14 mouse cellular contexts compared by ENCODE assay signal in the genomic region with DNA sequence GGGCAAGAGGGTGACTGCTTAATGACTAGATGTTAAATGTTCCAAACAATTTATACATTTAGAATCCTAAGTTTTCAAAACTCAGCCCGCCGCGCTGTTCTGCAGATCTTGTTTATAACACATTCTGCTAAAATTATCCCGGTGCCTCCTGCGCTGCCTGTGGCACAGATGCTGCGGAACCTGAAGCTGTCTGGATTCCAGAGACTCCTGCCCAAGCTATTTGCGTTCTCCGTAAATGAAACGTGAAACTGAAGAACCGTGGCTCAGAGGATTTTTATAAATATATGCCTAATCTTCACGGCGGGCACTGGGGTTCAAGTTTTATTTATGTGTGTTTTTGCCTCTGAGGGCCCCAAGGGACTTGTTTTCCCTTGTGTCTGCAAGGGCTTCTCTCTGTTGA.
DNase-seq lines count a peak whose midpoint lies in the region; ATAC-seq and TF ChIP-seq lines count a peak whose summit lies in the region.
"Had no signal": no experiment of that assay in that cellular context is flagged by ENCODE, and none has a peak within 500 bp of the region (broad histone marks: within the 10 kb centered on the region; RNA-seq: fewer than 3 reads in every experiment).

No protein-coding gene starts in this region.

- 49% methylated on average over 12 of the region's 12 CpGs for WGBS in lung, postnatal 0 days
- WGBS in intestine, postnatal 0 days: 43% methylated on average over 12 of the region's 12 CpGs

- H3K4me1 ChIP-seq in lung, postnatal 0 days (ENCODE audit: insufficient read depth, low read depth, low read length): no peaks in the 10 kb centered on the region
- H3K4me1 ChIP-seq in intestine, postnatal 0 days (replicated peaks; ENCODE audit: control insufficient read depth, insufficient read depth, low read length): no peaks in the 10 kb centered on the region
- H3K4me1 ChIP-seq: heart, embryonic 15.5 days; intestine, embryonic 15.5 days had no signal

- H3K4me3 ChIP-seq in gastrocnemius, adult 2 months: peak overlapping the region; percentile 40
- H3K4me3 ChIP-seq in left cerebral cortex, adult 2 months: no peak overlapping the region
- no peak overlapping the region for H3K4me3 ChIP-seq in lung, postnatal 0 days (ENCODE audit: low read depth, low read length)
- no peak overlapping the region for H3K4me3 ChIP-seq in intestine, postnatal 0 days (ENCODE audit: low read depth, low read length)
- H3K4me3 ChIP-seq: erythroblast, embryonic 14.5 days; heart, embryonic 15.5 days; intestine, embryonic 15.5 days had no signal

- no peak overlapping the region for H3K4me2 ChIP-seq in lung, postnatal 0 days (replicated peaks; ENCODE audit: low read depth, low read length)
- H3K4me2 ChIP-seq in intestine, postnatal 0 days (replicated peaks; ENCODE audit: low read depth): no peak overlapping the region
- H3K4me2 ChIP-seq: heart, embryonic 15.5 days; intestine, embryonic 15.5 days; lung, embryonic 14.5 days had no signal

- intact Hi-C loops in gastrocnemius, adult 2 months (cut with DNase I): no loop called here
- intact Hi-C loops in gastrocnemius, postnatal 36 days (cut with DNase I): no loop called here
- intact Hi-C loops in left cerebral cortex, adult 2 months (cut with DNase I): no loop called here

- TF ChIP-seq CTCF in gastrocnemius, adult 2 months (IDR thresholded peaks at IDR 0.05): no peak
- TF ChIP-seq CTCF in left cerebral cortex, adult 2 months (IDR thresholded peaks at IDR 0.05): no peak
- TF ChIP-seq CTCF in lung, postnatal 0 days (IDR thresholded peaks at IDR 0.05): no peak
- TF ChIP-seq CTCF in intestine, postnatal 0 days (IDR thresholded peaks at IDR 0.05; ENCODE audit: low read depth): no peak

- TF ChIP-seq EP300 in lung, postnatal 0 days (IDR thresholded peaks at IDR 0.05): no peak

- H3K27ac ChIP-seq in gastrocnemius, adult 2 months: peak overlapping the region; percentile 85
- H3K27ac ChIP-seq in left cerebral cortex, adult 2 months: peak overlapping the region; percentile 54; the same call in 1 of the 2 replicates
- no peak overlapping the region for H3K27ac ChIP-seq in lung, postnatal 0 days (ENCODE audit: low read length)
- H3K27ac ChIP-seq in intestine, postnatal 0 days (ENCODE audit: low read depth, low read length): no peak overlapping the region
- H3K27ac ChIP-seq: heart, embryonic 15.5 days; intestine, embryonic 15.5 days had no signal

- DNase-seq in gastrocnemius, adult 2 months: peak; percentile 64
- DNase-seq in gastrocnemius, postnatal 36 days: no peak
- DNase-seq in frontal cortex, adult 2 months (ENCODE audit: extremely low spot score in 1 of 2, low spot score in 1 of 2): peak; percentile 81 to 88
- peak; percentile 66 to 71 for DNase-seq in left cerebral cortex, adult 2 months (ENCODE audit: extremely low spot score in 1 of 2, low spot score in 2 of 2)
- DNase-seq in right cerebral cortex, postnatal 25 days: peak; percentile 82
- no peak for DNase-seq in spleen, postnatal 36 days (ENCODE audit: low spot score in 2 of 2)
- DNase-seq in lung, postnatal 0 days (ENCODE audit: low spot score): no peak
- DNase-seq: cerebellum, postnatal 10 days; lung, embryonic 14.5 days had no signal

- ATAC-seq in lung, postnatal 0 days: no peak
- no peak for ATAC-seq in intestine, postnatal 0 days
- ATAC-seq: intestine, embryonic 15.5 days; midbrain, embryonic 16.5 days had no signal

- H3K9ac ChIP-seq in lung, postnatal 0 days (replicated peaks; ENCODE audit: low read depth): no peak overlapping the region
- no peak overlapping the region for H3K9ac ChIP-seq in intestine, postnatal 0 days (ENCODE audit: low read depth, low read length)
- H3K9ac ChIP-seq: heart, embryonic 15.5 days; intestine, embryonic 15.5 days; lung, embryonic 14.5 days had no signal

- H3K9me3 ChIP-seq in lung, postnatal 0 days (ENCODE audit: low read length): no peaks in the 10 kb centered on the region
- no peaks in the 10 kb centered on the region for H3K9me3 ChIP-seq in intestine, postnatal 0 days (ENCODE audit: control insufficient read depth)
- H3K9me3 ChIP-seq: heart, embryonic 15.5 days; intestine, embryonic 15.5 days had no signal

- no peaks in the 10 kb centered on the region for H3K27me3 ChIP-seq in lung, postnatal 0 days (replicated peaks; ENCODE audit: insufficient read depth, low read length)
- no peaks in the 10 kb centered on the region for H3K27me3 ChIP-seq in intestine, postnatal 0 days (replicated peaks; ENCODE audit: control insufficient read depth, insufficient read depth, low read length)

- no peaks in the 10 kb centered on the region for H3K36me3 ChIP-seq in lung, postnatal 0 days (ENCODE audit: insufficient read depth, low read length)
- no peaks in the 10 kb centered on the region for H3K36me3 ChIP-seq in intestine, postnatal 0 days (ENCODE audit: control insufficient read depth, insufficient read depth)
- H3K36me3 ChIP-seq: heart, embryonic 15.5 days; intestine, embryonic 15.5 days had no signal

Comparison
In these comparisons a context has a peak if more than half of its experiments do, and no peak if none do; other contexts are left out.
1. DNase-seq: peak in gastrocnemius, adult 2 months (single experiment), frontal cortex, adult 2 months (2 of 2), left cerebral cortex, adult 2 months (2 of 2) and right cerebral cortex, postnatal 25 days (single experiment); none in gastrocnemius, postnatal 36 days (0 of 2), spleen, postnatal 36 days (0 of 2) and lung, postnatal 0 days (single experiment).
2. H3K27ac ChIP-seq: peak in gastrocnemius, adult 2 months (single experiment) and left cerebral cortex, adult 2 months (single experiment); none in lung, postnatal 0 days (single experiment) and intestine, postnatal 0 days (single experiment).